Mouse (Mus musculus): ENCODE measurements around the gene Erbb3.

GRCm38 (mm10) chr10:128612433-128613153, 23.1 kb upstream of the Erbb3 start:
- peak; percentile 78 for TF ChIP-seq CTCF (IDR thresholded peaks at IDR 0.05; ENCODE audit: insufficient read depth, low read length)
- TF ChIP-seq POLR2A (IDR thresholded peaks at IDR 0.05; ENCODE audit: borderline replicate concordance, extremely low read depth, low read depth, low read length), result no peak

Measured in lung, adult 2 months (tissue).